Mouse (Mus musculus) sigmoid colon, adult 10 weeks (tissue): ENCODE results near the gene Gpa33. TPM values are rescaled to one million over a fixed set of nuclear protein-coding genes. Genes with fewer than 3 reads are reported as not detected.

Experiments
- polyA plus RNA-seq: library from polyadenylated mRNA; stranded (reverse); fragments of 350-450 nt; fragmentation: Illumina TruSeq; extraction: RNeasy Lipid Tissue Mini Kit (QIAGEN cat#74804); gene quantifications from one replicate; pipeline ENCODE4 v1.2.3, GENCODE M21; 2014; ENCODE audit warnings: low read depth, low replicate concordance

Gpa33 gene
- 178 TPM for polyA plus RNA-seq

DNA sequence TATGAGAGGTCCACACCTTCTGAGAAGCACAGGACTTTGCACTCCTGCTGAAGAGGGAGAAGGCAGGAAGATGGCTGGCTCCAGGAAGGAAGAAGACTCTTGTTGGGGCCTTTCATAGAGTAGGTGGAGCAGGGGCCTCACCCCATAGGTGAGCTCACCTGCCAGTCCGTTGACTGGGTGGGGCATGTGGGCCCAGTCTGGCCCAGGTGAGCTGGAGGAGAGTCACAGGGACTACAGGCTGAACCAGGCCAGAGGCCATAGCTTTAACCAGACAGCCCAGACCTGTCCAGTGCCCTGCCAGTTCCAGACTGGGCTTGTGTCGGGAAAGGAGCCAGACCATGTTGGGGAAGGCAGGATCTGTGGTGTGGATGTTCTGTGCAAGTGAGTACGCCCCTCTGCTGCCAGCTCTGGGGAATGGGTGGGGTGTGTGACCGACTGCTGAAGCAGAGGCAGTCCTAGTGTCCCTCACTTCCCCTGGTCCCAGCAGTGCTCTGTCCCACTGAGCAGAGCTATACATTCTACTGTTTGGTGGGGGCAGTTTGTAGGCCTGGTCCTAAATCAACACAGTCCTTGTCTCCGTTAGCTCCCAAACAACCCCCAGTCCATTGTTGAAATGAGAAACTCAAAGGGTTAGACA lies at the start of gene Gpa33:
Gene Gpa33, plus strand, starts transcription at position 15 of the 637 bp plus-strand sequence.

DNA sequence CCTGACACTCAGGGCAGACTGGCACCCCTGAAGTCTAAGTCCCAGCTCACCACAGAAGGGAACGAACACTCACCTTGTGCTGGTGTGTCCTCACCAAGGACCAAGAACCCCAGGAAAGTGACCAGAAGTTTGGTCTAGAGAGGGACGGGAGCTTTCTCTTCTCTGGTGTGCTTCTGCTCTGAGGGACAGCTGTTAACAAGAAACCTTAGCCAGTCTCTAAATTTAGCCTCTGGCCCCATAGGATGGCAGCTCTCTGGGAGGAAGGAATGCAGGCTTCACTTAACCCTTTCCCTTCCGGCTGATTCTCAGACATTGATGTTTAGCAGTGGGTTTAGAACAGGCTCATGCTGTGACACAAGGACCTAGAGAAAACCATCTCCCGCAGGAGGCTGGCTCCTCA lies 2.3 kb upstream of the Gpa33 start, which contains the start of gene Dusp27:
Gene Dusp27, minus strand, starts transcription at position 204 of the 400 bp plus-strand sequence.

Other genes starting within 250 kb of the Gpa33 start
- gene Pou2f1, start 127.6 kb upstream of the Gpa33 start, polyA plus RNA-seq: 21.3 TPM
- gene Dusp27, start 2.3 kb upstream of the Gpa33 start, polyA plus RNA-seq: 0.09 TPM
- gene Mael, start 108.5 kb downstream of the Gpa33 start, polyA plus RNA-seq: not detected
- 1.6 TPM for gene Ildr2, start 123.9 kb downstream of the Gpa33 start, polyA plus RNA-seq
- gene Tada1, start 248.9 kb downstream of the Gpa33 start, polyA plus RNA-seq: 25.9 TPM